Mouse (Mus musculus) intestine, postnatal 0 days (tissue): ENCODE results near the gene Ttc4. TPM values are rescaled to one million over a fixed set of nuclear protein-coding genes. Genes with fewer than 3 reads are reported as not detected.

Source experiments
- ATAC-seq: fragments of 200-750 bp; cut with Nextera tagmentation; 2 replicates; pipeline ENCODE4 v1.8.0; 2017; ENCODE audit warnings: mild to moderate bottlenecking, moderate TSS enrichment, moderate library complexity
- H3K27ac ChIP-seq: fragments of 300-500 bp; sonication (generic); 2 replicates; pipeline ENCODE4 v1.5.1; 2014; ENCODE audit warnings: mild to moderate bottlenecking, low read depth, low read length, moderate library complexity
- H3K27me3 ChIP-seq: fragments of 300-500 bp; sonication (generic); replicated peaks from 2 replicates; pipeline ENCODE4 v1.6.1; 2014; ENCODE audit warnings: low read length, mixed read lengths; ENCODE audit not compliant: control insufficient read depth, insufficient read depth
- H3K36me3 ChIP-seq: fragments of 300-500 bp; sonication (generic); 2 replicates; pipeline ENCODE4 v1.6.1; 2014; ENCODE audit warnings: mild to moderate bottlenecking, moderate library complexity; ENCODE audit not compliant: control insufficient read depth, insufficient read depth
- H3K4me1 ChIP-seq: fragments of 300-500 bp; sonication (generic); replicated peaks from 2 replicates; pipeline ENCODE4 v1.6.1; 2014; ENCODE audit warnings: antibody characterized with exemption, low read length, mixed read lengths; ENCODE audit not compliant: control insufficient read depth, insufficient read depth
- H3K4me2 ChIP-seq: fragments of 300-500 bp; sonication (generic); replicated peaks from 2 replicates; pipeline ENCODE4 v1.6.1; 2014; ENCODE audit warnings: low read depth, mild to moderate bottlenecking, moderate library complexity
- H3K4me3 ChIP-seq: fragments of 300-500 bp; sonication (generic); 2 replicates; pipeline ENCODE4 v1.5.1; 2014; ENCODE audit warnings: low read depth, low read length
- H3K9ac ChIP-seq: fragments of 300-500 bp; sonication (generic); 2 replicates; pipeline ENCODE4 v1.6.1; 2014; ENCODE audit warnings: mild to moderate bottlenecking, low read depth, low read length
- H3K9me3 ChIP-seq: fragments of 300-500 bp; sonication (generic); 2 replicates; pipeline ENCODE4 v1.6.1; 2016; ENCODE audit warnings: mixed run types; ENCODE audit not compliant: control insufficient read depth
- CTCF ChIP-seq: sonication (generic); IDR thresholded peaks from 2 replicates; pipeline ENCODE4 v1.5.1; 2016; ENCODE audit warnings: low read depth, mild to moderate bottlenecking, control low read depth, antibody characterized with exemption, moderate library complexity
- WGBS: fragments of 180-500 bp; shearing (Covaris S2); extraction: QIAGEN DNeasy Blood & Tissue Kit; methylation state at CpG from one replicate; pipeline ENCODE4 v1.1.7; 2014; 5-methylcytosine and 5-hydroxymethylcytosine counted together
- polyA plus RNA-seq: library from polyadenylated mRNA; unstranded; fragments of >200 nt; fragmentation: Nextera tagmentation; extraction: Ambion mirVana; gene quantifications from 2 replicates; pipeline ENCODE4 v1.2.1, GENCODE M21; 2015

The Ttc4 gene
- polyA plus RNA-seq, 1 experiment from 2014 or later, result 29.7 TPM

- peaks cover under 1% of the 10 kb centered on the region; the same call in 1 of the 2 replicates for H3K36me3 ChIP-seq
- H3K9me3 ChIP-seq, result no peaks in the 10 kb centered on the region
- no peak overlapping the region for H3K4me3 ChIP-seq
- H3K4me1 ChIP-seq, result no peaks in the 10 kb centered on the region
- no peak for TF ChIP-seq CTCF
- 80% methylated on average over 5 of the region's 5 CpGs for WGBS
- no peak for ATAC-seq
- H3K27ac ChIP-seq, result no peak overlapping the region
- no peak overlapping the region for H3K4me2 ChIP-seq
- H3K9ac ChIP-seq, result no peak overlapping the region
- no peaks in the 10 kb centered on the region for H3K27me3 ChIP-seq
Observed at GRCm38 (mm10) chr4:106645797-106646196, 32.9 kb downstream of the Ttc4 start.

DNA sequence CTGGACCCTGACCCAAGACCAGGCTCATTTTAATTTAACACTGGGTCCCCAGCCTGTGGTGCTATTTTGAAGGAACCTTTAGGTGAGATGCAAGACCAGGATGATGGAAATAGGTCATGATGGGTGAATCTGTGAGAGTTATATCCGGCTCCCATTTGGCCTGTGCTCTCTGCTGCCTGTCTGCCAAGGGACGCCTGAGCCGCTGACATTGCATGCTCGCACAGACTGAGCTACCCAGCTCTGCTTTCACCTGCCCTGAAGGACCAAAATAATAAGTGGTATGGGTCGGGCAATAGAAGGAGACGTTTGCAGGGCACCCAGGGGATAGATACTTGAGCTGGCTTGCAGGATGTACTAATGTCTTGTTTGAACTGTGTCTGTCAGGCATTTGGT is 34.5 kb downstream of the Ttc4 start:
- H3K4me2 ChIP-seq, result no peak overlapping the region
- H3K36me3 ChIP-seq, result peaks cover 13% of the 10 kb centered on the region; the same call in 1 of the 2 replicates
- no peak for ATAC-seq
- H3K4me3 ChIP-seq, result no peak overlapping the region
- H3K9ac ChIP-seq, result no peak overlapping the region
- no peaks in the 10 kb centered on the region for H3K9me3 ChIP-seq
- WGBS, result 52% methylated on average over 6 of the region's 6 CpGs
- no peaks in the 10 kb centered on the region for H3K27me3 ChIP-seq
- no peak overlapping the region for H3K27ac ChIP-seq
- no peak for TF ChIP-seq CTCF
- H3K4me1 ChIP-seq, result no peaks in the 10 kb centered on the region

GRCm38 (mm10) chr4:106643483-106644217 is 35.1 kb downstream of the Ttc4 start:
- Histone ChIP-seq H3K4me3 (no peak overlapping the region), H3K27ac (no peak overlapping the region), H3K9me3 (no peaks in the 10 kb centered on the region), H3K4me2 (peak overlapping the region; percentile 37), H3K4me1 (no peaks in the 10 kb centered on the region), H3K9ac (no peak overlapping the region), H3K27me3 (no peaks in the 10 kb centered on the region), H3K36me3 (peaks cover 18% of the 10 kb centered on the region; the same call in 1 of the 2 replicates)
- 5% methylated on average over 8 of the region's 8 CpGs for WGBS
- no peak for TF ChIP-seq CTCF
- peak; percentile 55; the same call in 1 of the 2 replicates for ATAC-seq

- no peak overlapping the region for H3K27ac ChIP-seq
- TF ChIP-seq CTCF, result no peak
Observed at GRCm38 (mm10) chr4:106634086-106634479, 44.7 kb downstream of the Ttc4 start.

DNA sequence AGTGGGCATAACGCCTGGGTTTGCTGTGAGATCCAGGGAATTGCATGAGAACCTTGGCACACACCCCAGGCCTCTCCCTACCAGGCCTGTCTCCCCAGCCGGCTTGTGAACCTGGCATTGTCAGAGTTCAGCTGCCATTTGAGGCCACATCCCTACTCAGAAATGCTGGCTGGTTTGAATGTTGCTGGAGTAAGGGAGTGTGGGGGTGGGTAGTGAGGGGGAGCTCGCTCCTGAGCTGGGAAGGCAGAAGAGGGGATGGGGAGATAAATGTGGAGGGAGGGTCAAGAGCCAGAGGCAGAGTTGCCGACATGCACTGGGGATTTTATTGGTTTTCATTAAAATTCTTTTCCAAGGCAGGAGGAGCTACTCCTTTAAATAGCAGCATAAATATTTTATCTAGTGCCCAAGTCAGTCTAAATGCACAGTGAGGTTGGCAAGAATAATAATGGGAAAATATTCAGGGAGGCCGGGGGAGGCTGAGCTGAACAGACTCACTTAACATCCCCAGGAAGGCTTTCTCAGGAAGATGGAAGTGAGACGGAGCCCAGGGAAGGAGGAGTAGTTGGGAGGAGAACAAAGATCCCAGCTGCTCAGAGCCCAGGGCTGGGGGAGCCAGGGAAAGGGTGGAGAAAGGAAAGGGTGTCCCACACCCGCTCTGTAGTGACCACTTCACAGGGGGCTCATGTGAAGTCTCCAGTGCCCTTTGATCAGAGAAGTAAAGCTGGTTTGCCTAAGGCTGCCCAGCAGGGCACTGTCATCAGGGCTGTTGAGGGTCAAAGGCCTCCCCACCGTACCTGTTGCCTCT is 45.3 kb downstream of the Ttc4 start:
- H3K4me3 ChIP-seq, result no peak overlapping the region
- no peaks in the 10 kb centered on the region for H3K27me3 ChIP-seq
- TF ChIP-seq CTCF, result no peak
- no peak overlapping the region for H3K9ac ChIP-seq
- WGBS, result 35% methylated on average over 8 of the region's 8 CpGs
- ATAC-seq, result no peak
- H3K27ac ChIP-seq, result no peak overlapping the region
- H3K36me3 ChIP-seq, result peaks cover 14% of the 10 kb centered on the region; the same call in 1 of the 2 replicates
- no peaks in the 10 kb centered on the region for H3K9me3 ChIP-seq
- H3K4me1 ChIP-seq, result peaks cover 6% of the 10 kb centered on the region
- H3K4me2 ChIP-seq, result no peak overlapping the region

More at GRCm38 (mm10) chr4:106634086-106634479, 44.7 kb downstream of the Ttc4 start:
- H3K4me1 ChIP-seq, result peaks cover 6% of the 10 kb centered on the region
- H3K4me3 ChIP-seq, result no peak overlapping the region
- no peak overlapping the region for H3K9ac ChIP-seq
- WGBS, result 48% methylated on average over 9 of the region's 9 CpGs
- peaks cover 20% of the 10 kb centered on the region; the same call in 1 of the 2 replicates for H3K36me3 ChIP-seq
- no peak overlapping the region for H3K4me2 ChIP-seq
- H3K27me3 ChIP-seq, result no peaks in the 10 kb centered on the region
- no peaks in the 10 kb centered on the region for H3K9me3 ChIP-seq
- ATAC-seq, result no peak

- Histone ChIP-seq H3K9ac (no peak overlapping the region), H3K4me3 (no peak overlapping the region), H3K9me3 (no peaks in the 10 kb centered on the region), H3K27ac (no peak overlapping the region), H3K36me3 (peaks cover 8% of the 10 kb centered on the region; the same call in 1 of the 2 replicates), H3K4me1 (peaks cover 6% of the 10 kb centered on the region), H3K4me2 (no peak overlapping the region), H3K27me3 (no peaks in the 10 kb centered on the region)
- ATAC-seq, result no peak
- 21% methylated on average over 2 of the region's 3 CpGs for WGBS
- no peak for TF ChIP-seq CTCF
Observed at GRCm38 (mm10) chr4:106632313-106632712, 46.4 kb downstream of the Ttc4 start.
